Mouse (Mus musculus): ENCODE measurements at regions not wholly inside any gene's neighbourhood (a gene's known extent, or its start where the extent isn't known, plus 50 kb on each side); places are given as distances from the start of the nearest gene placed in this dataset.

- intact Hi-C loops (cut with DNase I; ENCODE audit: low total_unique reads), result no loop called here
- no peak for DNase-seq
Measured at GRCm38 (mm10) chr19:15851622-15852021, 95.5 kb downstream of the Psat1 start.

DNA sequence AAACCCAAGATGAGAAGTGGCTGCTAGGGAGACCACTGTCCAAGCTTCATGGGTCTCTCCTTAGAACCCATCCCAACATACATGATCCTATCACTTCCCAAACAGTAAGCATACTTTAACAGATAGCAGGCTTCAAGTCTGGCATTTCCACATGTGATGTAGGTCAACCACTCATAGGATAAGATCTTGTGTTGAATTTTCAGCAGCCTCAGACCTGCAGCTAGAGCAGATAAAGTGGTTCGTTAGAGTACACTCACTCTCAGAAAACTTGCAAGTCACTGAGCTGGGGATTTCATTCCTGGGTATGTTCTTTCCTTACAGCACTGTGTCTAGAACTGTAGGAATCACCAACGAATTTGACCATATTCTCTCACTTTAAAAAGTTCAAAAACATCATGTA lies 96.4 kb downstream of the Psat1 start:
- intact Hi-C loops (cut with DNase I; ENCODE audit: low total_unique reads), result no loop called here
- DNase-seq, result no peak

DNA sequence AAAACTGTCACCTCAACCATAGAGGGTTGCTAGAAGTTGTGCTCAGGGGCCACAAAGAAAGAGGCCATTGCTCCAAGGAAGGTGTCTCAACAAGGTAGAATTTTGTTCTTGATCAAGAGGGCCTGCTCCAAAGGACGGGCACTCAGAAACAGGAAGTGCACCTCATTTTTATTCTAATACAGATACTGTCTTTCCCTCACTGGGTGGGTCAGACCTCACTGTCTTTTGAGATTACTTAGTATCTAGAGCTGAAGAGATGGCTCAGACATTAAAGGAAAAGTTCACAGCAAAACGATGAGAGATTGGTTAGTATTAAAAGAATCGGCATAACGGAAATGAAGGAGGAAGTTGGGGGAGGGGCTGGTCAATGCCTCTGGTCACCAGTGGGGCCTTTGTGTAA lies 97.9 kb downstream of the Psat1 start:
- no peak for DNase-seq
- intact Hi-C loops (cut with DNase I; ENCODE audit: low total_unique reads), result no loop called here

DNA sequence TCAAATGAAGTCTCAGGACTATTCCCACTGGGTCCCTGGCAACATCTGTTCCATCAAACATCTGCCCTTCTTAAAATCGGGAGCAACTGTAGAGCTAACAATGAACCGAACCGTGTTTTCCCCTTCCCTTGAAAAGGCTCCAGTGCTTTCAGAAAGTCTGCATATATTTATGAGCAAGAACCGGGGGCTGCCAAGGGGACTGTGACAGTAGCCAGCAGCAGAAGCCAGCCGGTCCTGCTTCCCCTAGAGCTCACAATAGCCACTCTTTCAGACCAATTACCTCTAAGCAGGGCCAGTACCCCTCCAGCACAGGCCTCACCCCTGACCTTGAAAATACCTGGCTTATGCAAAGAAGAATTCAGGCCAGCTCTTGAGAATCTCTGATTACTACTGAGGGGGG lies 108.8 kb downstream of the Psat1 start:
- peak; percentile 14 for DNase-seq
- intact Hi-C loops (cut with DNase I; ENCODE audit: low total_unique reads), result no loop called here

- no peak for DNase-seq
- intact Hi-C loops (cut with DNase I; ENCODE audit: low total_unique reads), result no loop called here
Measured at GRCm38 (mm10) chr19:15837715-15838175, 109.4 kb downstream of the Psat1 start.

DNA sequence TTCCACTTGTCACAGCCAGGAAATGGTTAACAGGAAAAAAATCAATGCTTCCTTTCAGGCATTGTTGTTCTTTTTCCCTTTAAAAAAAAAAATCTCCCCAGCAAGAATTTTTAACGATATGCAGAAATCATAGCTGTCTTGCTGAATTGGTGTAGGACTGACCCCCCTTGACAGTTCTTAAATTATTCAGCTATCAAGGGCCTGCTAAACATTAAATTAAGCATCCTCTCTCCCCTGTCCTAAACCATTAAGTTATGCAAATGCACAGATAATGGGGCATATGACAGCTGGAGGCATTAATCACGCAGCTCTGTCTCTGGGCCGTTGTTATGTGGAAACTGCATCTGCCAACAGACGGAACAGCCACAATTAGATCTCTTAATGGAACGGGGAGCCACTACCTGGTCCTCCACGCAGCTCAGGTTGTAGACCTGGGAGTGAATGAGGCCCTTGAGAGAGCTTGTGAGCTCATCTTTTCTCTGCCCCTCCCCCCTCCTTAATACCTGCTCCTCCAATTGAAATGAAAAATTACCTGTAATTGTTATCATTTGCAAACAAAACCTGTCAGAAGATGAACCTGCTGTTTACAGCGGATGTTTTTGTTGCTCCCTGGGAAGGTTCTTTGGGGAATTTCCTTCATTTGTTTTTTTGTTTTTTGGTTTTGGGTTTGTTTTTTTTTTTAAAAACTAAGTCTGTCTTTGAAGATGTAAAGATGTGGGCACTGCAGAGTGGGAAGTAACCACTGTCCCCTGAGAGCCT lies 110.0 kb downstream of the Psat1 start:
- DNase-seq, result no peak
- intact Hi-C loops (cut with DNase I; ENCODE audit: low total_unique reads), result no loop called here

GRCm38 (mm10) chr19:15836201-15836955 lies 110.8 kb downstream of the Psat1 start:
- no peak for DNase-seq
- intact Hi-C loops (cut with DNase I; ENCODE audit: low total_unique reads), result no loop called here

DNA sequence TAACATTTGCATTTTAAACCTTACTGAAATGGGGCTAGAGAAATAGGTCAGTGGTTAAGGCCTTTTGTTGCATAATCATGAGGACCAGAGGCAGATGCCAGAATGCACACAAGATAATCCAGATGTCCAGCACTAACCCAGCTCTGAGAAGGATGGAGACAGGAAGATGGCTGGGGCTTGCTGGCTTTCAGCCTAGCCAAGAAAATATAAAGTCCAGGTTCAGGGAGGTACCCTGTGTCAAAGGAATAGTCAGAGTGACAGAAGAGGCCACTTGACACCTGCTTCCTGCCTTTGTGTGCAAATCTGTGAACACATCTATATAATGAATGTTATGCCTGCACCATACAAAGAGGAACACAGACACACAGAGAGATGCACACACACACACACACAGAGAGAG lies 116.8 kb downstream of the Psat1 start:
- intact Hi-C loops (cut with DNase I; ENCODE audit: low total_unique reads), result no loop called here
- DNase-seq, result no peak

DNA sequence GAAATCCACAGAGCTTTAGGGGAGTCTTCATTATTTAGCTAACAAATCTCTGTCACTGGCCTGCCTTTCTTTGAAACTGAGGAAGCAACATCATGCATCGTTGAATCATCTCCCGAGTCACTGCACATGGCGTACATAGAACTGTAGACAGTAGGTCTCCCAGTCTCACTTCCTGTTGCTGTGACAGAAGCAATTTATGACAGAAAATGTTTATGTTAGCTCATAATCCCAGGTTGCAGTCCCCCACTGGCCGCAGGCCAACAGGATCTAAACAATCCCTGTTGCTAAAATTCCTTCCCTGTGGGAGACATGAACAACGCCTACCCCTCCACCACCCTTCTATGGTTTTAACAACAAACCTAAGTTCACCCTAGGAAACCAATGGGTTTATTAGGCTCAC lies 118.0 kb downstream of the Psat1 start:
- intact Hi-C loops (cut with DNase I; ENCODE audit: low total_unique reads), result no loop called here
- DNase-seq, result no peak

DNA sequence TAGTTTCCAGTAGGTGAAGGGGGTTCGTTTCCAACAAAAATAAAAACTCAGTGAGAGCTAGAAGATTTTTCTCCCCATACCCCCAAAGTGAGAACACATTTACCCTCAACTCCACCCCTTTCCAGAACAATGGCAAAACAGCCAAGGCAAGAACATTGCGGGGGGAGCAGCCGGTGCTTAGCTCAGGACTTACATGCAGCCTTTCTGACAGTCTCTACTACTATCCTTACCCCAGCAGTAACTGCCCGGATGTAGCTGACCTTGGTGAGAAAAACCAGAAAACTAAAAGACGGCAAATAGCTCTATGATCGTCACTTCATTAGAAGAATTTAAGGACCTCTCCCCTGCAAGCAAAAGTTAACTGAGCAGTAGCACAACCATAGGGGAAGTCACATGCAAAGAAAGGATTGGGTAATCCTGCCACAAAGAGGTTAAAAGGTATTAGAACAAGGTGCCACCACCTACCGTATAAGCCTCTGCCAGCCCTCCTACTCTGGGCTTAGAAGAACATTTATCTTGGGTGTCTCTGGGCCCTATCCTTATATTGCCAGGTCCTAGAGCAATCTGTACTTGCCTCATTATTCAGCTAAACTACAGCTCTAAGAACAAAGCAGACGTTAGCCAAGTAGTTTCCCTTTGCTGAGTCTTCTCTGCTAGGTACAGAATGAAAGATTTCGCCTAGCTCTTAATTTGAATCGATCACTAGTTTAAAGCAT lies 119.0 kb downstream of the Psat1 start:
- intact Hi-C loops (cut with DNase I; ENCODE audit: low total_unique reads), result no loop called here
- no peak for DNase-seq

DNA sequence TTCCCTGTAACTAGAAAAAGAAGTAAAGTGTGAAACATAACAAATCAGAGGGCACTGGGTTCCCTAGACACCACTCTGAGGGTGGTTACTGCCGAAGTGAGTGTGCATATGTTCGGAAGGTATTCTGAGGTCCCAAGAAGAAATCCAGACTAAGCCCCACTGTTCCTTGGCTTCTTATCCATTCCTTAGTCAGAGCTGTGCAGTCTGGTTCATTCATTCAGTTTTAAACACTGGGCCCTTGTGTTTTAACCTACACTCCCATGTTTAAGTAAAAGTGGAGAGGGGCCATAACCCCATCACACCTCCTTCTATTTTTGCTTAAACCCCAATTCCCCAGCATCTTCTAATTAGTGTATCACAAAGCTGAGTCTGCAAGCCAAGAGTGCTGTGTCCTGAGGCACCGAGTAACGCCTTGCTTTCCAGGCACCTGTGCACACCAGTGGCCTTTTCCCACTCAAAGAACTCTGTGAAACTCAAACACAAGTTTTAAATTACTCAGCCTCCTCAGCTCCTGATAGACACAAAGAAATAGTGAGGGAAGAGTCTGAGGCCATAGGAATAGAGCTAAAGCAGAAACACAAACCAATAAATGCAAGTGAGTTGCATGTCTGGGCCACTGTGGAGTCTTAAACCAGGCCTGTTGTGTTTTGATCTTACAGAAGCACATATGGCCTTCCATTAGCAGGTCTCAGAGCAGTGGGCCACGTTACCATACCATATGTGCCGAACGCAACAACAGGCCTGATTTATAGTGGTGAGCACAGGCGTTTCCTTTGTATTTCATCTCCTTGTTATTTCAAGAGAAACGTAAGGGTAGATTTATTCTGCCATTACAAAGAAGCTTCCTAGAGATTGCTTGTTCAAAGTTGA lies 119.8 kb downstream of the Psat1 start:
- intact Hi-C loops (cut with DNase I; ENCODE audit: low total_unique reads), result no loop called here

GRCm38 (mm10) chr19:15823688-15824371 lies 123.3 kb downstream of the Psat1 start:
- DNase-seq, result no peak
- intact Hi-C loops (cut with DNase I; ENCODE audit: low total_unique reads), result no loop called here

More for the DNA sequence above, 119.8 kb downstream of the Psat1 start:
- no peak for DNase-seq

DNA sequence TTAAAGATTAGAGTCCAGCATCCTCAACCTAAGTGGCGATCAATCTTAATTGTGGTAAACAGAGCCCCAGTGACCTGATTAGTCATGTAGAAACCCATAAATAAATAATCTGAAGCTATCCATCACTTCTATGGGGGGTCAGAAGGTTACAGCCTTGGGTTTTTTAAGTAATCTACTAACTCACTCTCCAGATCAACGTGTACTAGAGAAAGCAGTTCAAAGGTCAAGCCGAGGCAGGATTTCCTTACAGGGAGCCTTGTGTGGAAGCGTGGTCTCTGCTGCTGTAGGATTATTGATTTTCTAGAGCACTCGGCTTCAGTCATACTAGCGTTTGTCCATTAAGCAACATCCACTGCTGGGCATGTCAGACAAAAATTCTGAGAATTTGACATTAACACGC lies 127.1 kb downstream of the Psat1 start:
- intact Hi-C loops (cut with DNase I; ENCODE audit: low total_unique reads), result no loop called here
- no peak for DNase-seq

DNA sequence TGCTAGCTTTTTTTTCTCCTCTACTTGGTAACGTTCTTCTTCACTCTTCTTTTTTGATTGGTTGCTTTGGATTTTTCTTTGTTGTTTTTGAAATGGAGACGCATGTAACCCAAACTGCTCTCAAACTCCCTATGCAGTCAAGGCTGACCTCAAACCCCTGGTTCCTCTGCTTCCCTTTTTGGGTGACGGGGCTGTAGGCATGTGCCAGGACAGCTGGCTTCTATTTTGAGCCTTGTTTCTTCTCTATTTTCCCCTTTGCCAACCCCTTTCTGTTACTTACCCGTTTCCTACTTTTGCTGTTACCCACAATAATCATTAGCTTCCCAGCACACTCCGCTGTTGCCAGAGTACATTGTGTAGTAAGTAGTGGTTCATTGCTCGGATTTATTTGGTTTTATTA lies 132.0 kb downstream of the Psat1 start:
- no peak for DNase-seq
- intact Hi-C loops (cut with DNase I; ENCODE audit: low total_unique reads), result no loop called here

- DNase-seq, result no peak
- intact Hi-C loops (cut with DNase I; ENCODE audit: low total_unique reads), result loop anchor here (10.0 kb wide), 1 partner anchor 1824 kb away; no protein-coding TSS in a partner anchor
Measured at GRCm38 (mm10) chr19:15809008-15809407, 138.1 kb downstream of the Psat1 start.

GRCm38 (mm10) chr19:15807681-15808080 lies 139.5 kb downstream of the Psat1 start:
- intact Hi-C loops (cut with DNase I; ENCODE audit: low total_unique reads), result loop anchor here (10.0 kb wide), 1 partner anchor 1823 kb away; no protein-coding TSS in a partner anchor

GRCm38 (mm10) chr19:15803131-15803889 lies 143.8 kb downstream of the Psat1 start:
- intact Hi-C loops (cut with DNase I; ENCODE audit: low total_unique reads), result loop anchor here (10.0 kb wide), 1 partner anchor 1819 kb away; no protein-coding TSS in a partner anchor
- no peak for DNase-seq

More at GRCm38 (mm10) chr19:15807681-15808080, 139.5 kb downstream of the Psat1 start:
- DNase-seq, result no peak

- DNase-seq, result no peak
- intact Hi-C loops (cut with DNase I; ENCODE audit: low total_unique reads), result loop anchor here (10.0 kb wide), 1 partner anchor 1818 kb away; no protein-coding TSS in a partner anchor
Measured at GRCm38 (mm10) chr19:15802641-15803040, 144.5 kb downstream of the Psat1 start.

Data from gastrocnemius, postnatal 14 days (tissue).